Mouse (Mus musculus) G1E (cell line): ENCODE data around the gene Clptm1.

ENCODE experiments used
- CTCF ChIP-seq: IDR thresholded peaks from 2 replicates; pipeline ENCODE4 v1.5.1; 2012; ENCODE audit warnings: low read depth, low read length, inconsistent platforms, mixed read lengths
- GATA1 ChIP-seq: IDR thresholded peaks from 2 replicates; pipeline ENCODE4 v1.6.1; 2012; ENCODE audit warnings: borderline replicate concordance, low read length, inconsistent platforms, mixed read lengths
- GATA2 ChIP-seq: IDR thresholded peaks from 2 replicates; pipeline ENCODE4 v1.6.1; 2012; ENCODE audit warnings: low read depth, low read length, inconsistent platforms, borderline replicate concordance
- POLR2AphosphoS5 ChIP-seq: IDR thresholded peaks from 2 replicates; pipeline ENCODE4 v1.6.1; 2012; ENCODE audit warnings: low read depth, low read length, inconsistent platforms; ENCODE audit not compliant: insufficient replicate concordance
- TAL1 ChIP-seq: conservative IDR thresholded peaks from 2 replicates; pipeline ENCODE4 v1.6.1; 2012; ENCODE audit warnings: low read depth, low read length, inconsistent platforms, mixed read lengths

GRCm38 (mm10) chr7:19688611-19689010 lies 23.8 kb upstream of the Clptm1 start:
- TF ChIP-seq CTCF (no peak), TAL1 (no peak), GATA1 (no peak), POLR2AphosphoS5 (no peak), GATA2 (no peak)
